Mouse (Mus musculus): ENCODE results near the gene Gm20708.

Gm20708 gene

GRCm38 (mm10) chr11:117871911-117872584, 62.6 kb downstream of the Gm20708 start:
- no peak for DNase-seq

GRCm38 (mm10) chr11:117872861-117873608, 63.6 kb downstream of the Gm20708 start, which contains the start of gene Tha1:
Gene Tha1, minus strand, starts transcription at chr11:117873481.
- DNase-seq, result peak; percentile 87

GRCm38 (mm10) chr11:117874419-117874818, 65.0 kb downstream of the Gm20708 start:
- DNase-seq, result no peak

GRCm38 (mm10) chr11:117875681-117876080, 66.2 kb downstream of the Gm20708 start:
- DNase-seq, result no peak

- peak; percentile 55 for DNase-seq
Observed at GRCm38 (mm10) chr11:117877917-117878745, 68.7 kb downstream of the Gm20708 start.

GRCm38 (mm10) chr11:117878892-117879291, 69.4 kb downstream of the Gm20708 start:
- no peak for DNase-seq

GRCm38 (mm10) chr11:117879676-117880075, 70.2 kb downstream of the Gm20708 start:
- DNase-seq, result no peak

GRCm38 (mm10) chr11:117880336-117880976, 71.0 kb downstream of the Gm20708 start:
- DNase-seq, result no peak

- no peak for DNase-seq
Observed at GRCm38 (mm10) chr11:117880977-117881358, 71.5 kb downstream of the Gm20708 start.

GRCm38 (mm10) chr11:117881787-117882186, 72.3 kb downstream of the Gm20708 start:
- DNase-seq, result peak; percentile 73

- DNase-seq, result peak; percentile 38
Observed at GRCm38 (mm10) chr11:117882208-117882607, 72.7 kb downstream of the Gm20708 start.

- no peak for DNase-seq
Observed at GRCm38 (mm10) chr11:117886000-117886399, 76.5 kb downstream of the Gm20708 start.

- DNase-seq, result no peak
Observed at GRCm38 (mm10) chr11:117888168-117888852, 78.8 kb downstream of the Gm20708 start.

GRCm38 (mm10) chr11:117888853-117889822, 79.7 kb downstream of the Gm20708 start:
- no peak for DNase-seq
